Mouse (Mus musculus) cerebellum, adult 8-10 months (tissue): ENCODE measurements around the gene Ppp1r12b.

Experiments
- DNase-seq: peaks from one replicate; pipeline ENCODE4 v3.0.0; 2022

Ppp1r12b gene

GRCm38 (mm10) chr1:134790716-134791439, 164.9 kb downstream of the Ppp1r12b start:
- no peak for DNase-seq

- no peak for DNase-seq
Measured at GRCm38 (mm10) chr1:134788096-134788495, 167.6 kb downstream of the Ppp1r12b start.

GRCm38 (mm10) chr1:134784911-134785310, 170.8 kb downstream of the Ppp1r12b start:
- no peak for DNase-seq

- no peak for DNase-seq
Measured at GRCm38 (mm10) chr1:134784481-134784880, 171.3 kb downstream of the Ppp1r12b start.

- DNase-seq = no peak
Measured at GRCm38 (mm10) chr1:134783958-134784357, 171.8 kb downstream of the Ppp1r12b start.

GRCm38 (mm10) chr1:134782797-134783196, 172.9 kb downstream of the Ppp1r12b start:
- DNase-seq = no peak

- DNase-seq = peak; percentile 20
Measured at GRCm38 (mm10) chr1:134777936-134778548, 177.7 kb downstream of the Ppp1r12b start.

GRCm38 (mm10) chr1:134777201-134777885, 178.4 kb downstream of the Ppp1r12b start:
- DNase-seq = no peak

GRCm38 (mm10) chr1:134775631-134776030, 180.1 kb downstream of the Ppp1r12b start:
- no peak for DNase-seq

- no peak for DNase-seq
Measured at GRCm38 (mm10) chr1:134774728-134775287, 180.9 kb downstream of the Ppp1r12b start.

GRCm38 (mm10) chr1:134774247-134774646, 181.5 kb downstream of the Ppp1r12b start:
- DNase-seq = no peak

- no peak for DNase-seq
Measured at GRCm38 (mm10) chr1:134773256-134773655, 182.5 kb downstream of the Ppp1r12b start.

- DNase-seq = no peak
Measured at GRCm38 (mm10) chr1:134772821-134773220, 182.9 kb downstream of the Ppp1r12b start.

GRCm38 (mm10) chr1:134771999-134772398, 183.7 kb downstream of the Ppp1r12b start:
- no peak for DNase-seq

GRCm38 (mm10) chr1:134771353-134771752, 184.4 kb downstream of the Ppp1r12b start:
- DNase-seq = no peak

- DNase-seq = no peak
Measured at GRCm38 (mm10) chr1:134770312-134770711, 185.4 kb downstream of the Ppp1r12b start.

- no peak for DNase-seq
Measured at GRCm38 (mm10) chr1:134766448-134766847, 189.3 kb downstream of the Ppp1r12b start.

GRCm38 (mm10) chr1:134764831-134765458, 190.8 kb downstream of the Ppp1r12b start:
- DNase-seq = no peak

- no peak for DNase-seq
Measured at GRCm38 (mm10) chr1:134763776-134764438, 191.8 kb downstream of the Ppp1r12b start.

- no peak for DNase-seq
Measured at GRCm38 (mm10) chr1:134763250-134763649, 192.5 kb downstream of the Ppp1r12b start.

GRCm38 (mm10) chr1:134761534-134761933, 194.2 kb downstream of the Ppp1r12b start:
- DNase-seq = no peak

- no peak for DNase-seq
Measured at GRCm38 (mm10) chr1:134760642-134761041, 195.1 kb downstream of the Ppp1r12b start.

- DNase-seq = no peak
Measured at GRCm38 (mm10) chr1:134759133-134759532, 196.6 kb downstream of the Ppp1r12b start.
